Mouse (Mus musculus) heart, adult 2 months (tissue): Measurements from ENCODE around the gene Jade2. TPM values are rescaled to one million over a fixed set of nuclear protein-coding genes. Genes with fewer than 3 reads are reported as not detected.
A peak's percentile ranks its signal among the peaks of the same experiment; 100 is the strongest.

Experiments used
- DNase-seq, 2 experiments: peaks; one replicate each; pipeline ENCODE4 v3.0.0; 2021
- H3K27ac ChIP-seq: fragments of 200-600 bp; 2 replicates; pipeline ENCODE4 v1.8.1; 2022
- H3K27me3 ChIP-seq: fragments of 200-500 bp; 2 replicates; pipeline ENCODE4 v1.6.1; 2012; ENCODE audit warnings: mild to moderate bottlenecking, low read length, inconsistent platforms, mixed read lengths; ENCODE audit not compliant: control insufficient read depth, insufficient read depth
- H3K36me3 ChIP-seq: fragments of 200-500 bp; 2 replicates; pipeline ENCODE4 v1.6.1; 2012; ENCODE audit warnings: low read length, inconsistent platforms; ENCODE audit not compliant: control insufficient read depth, insufficient read depth
- H3K4me1 ChIP-seq: fragments of 200-500 bp; 2 replicates; pipeline ENCODE4 v1.6.1; 2011; ENCODE audit warnings: low read length; ENCODE audit not compliant: control insufficient read depth, insufficient read depth
- H3K4me3 ChIP-seq: fragments of 200-600 bp; 2 replicates; pipeline ENCODE4 v1.8.1; 2022
- H3K79me2 ChIP-seq: fragments of 200-500 bp; replicated peaks from 2 replicates; pipeline ENCODE4 v1.6.1; 2012; ENCODE audit warnings: mild to moderate bottlenecking, inconsistent platforms, low read length, moderate library complexity, mixed read lengths; ENCODE audit not compliant: control insufficient read depth, insufficient read depth
- H3K9ac ChIP-seq: fragments of 200-500 bp; 2 replicates; pipeline ENCODE4 v1.6.1; 2012; ENCODE audit warnings: low read depth, mild to moderate bottlenecking, control low read depth, inconsistent platforms, low read length, mixed read lengths
- CTCF ChIP-seq: fragments of 200-600 bp; IDR thresholded peaks from 2 replicates; pipeline ENCODE4 v1.8.1; 2022; ENCODE audit warnings: antibody characterized with exemption, mild to moderate bottlenecking, moderate library complexity
- EP300 ChIP-seq: fragments of 200-500 bp; IDR thresholded peaks from 2 replicates; pipeline ENCODE4 v1.6.1; 2011; ENCODE audit warnings: low read depth, low read length, control low read depth; ENCODE audit not compliant: insufficient read depth
- POLR2A ChIP-seq: fragments of 200-500 bp; IDR thresholded peaks from 2 replicates; pipeline ENCODE4 v1.6.1; 2011; ENCODE audit warnings: mild to moderate bottlenecking, low read depth, low read length, control low read depth; ENCODE audit not compliant: insufficient read depth
- WGBS: fragments of 180-500 bp; shearing (Covaris S2); methylation state at CpG from one replicate; pipeline ENCODE4 v1.1.7; 2018; 5-methylcytosine and 5-hydroxymethylcytosine counted together
- intact Hi-C: fragments of 180-260 bp; cut with DNase I; formaldehyde crosslinking; loops from one replicate; pipeline ENCODE4 v1.15.1; 2025
- polyA plus RNA-seq: library from polyadenylated mRNA; depleted of rRNA; stranded (reverse); fragments of >200 nt; gene quantifications from 2 replicates; pipeline ENCODE4 v1.2.3, GENCODE M21; 2012; rRNA removed
- total RNA-seq, 2 experiments: library from RNA; stranded (reverse); gene quantifications; 2 replicates each; pipeline ENCODE4 v1.2.3; 2021

The Jade2 gene
- total and polyA plus RNA-seq, 3 experiments, result 7.3 to 12.4 (median 11.3) TPM

- no peak overlapping the region for H3K27ac ChIP-seq
- no peak overlapping the region for H3K4me3 ChIP-seq
- H3K79me2 ChIP-seq, result peaks cover 3% of the 10 kb centered on the region
- no peak overlapping the region for H3K9ac ChIP-seq
- H3K27me3 ChIP-seq, result no peaks in the 10 kb centered on the region
- DNase-seq, result no peak
- 66% methylated on average over 4 of the region's 4 CpGs for WGBS
- intact Hi-C loops, result loop anchor here (5.0 kb wide), 1 partner anchor 237 kb away; the partner anchor contains the start of genes Cdkl3 and Ube2b
- peaks cover 4% of the 10 kb centered on the region for H3K36me3 ChIP-seq
- TF ChIP-seq CTCF (no peak), POLR2A (no peak), EP300 (no peak)
- H3K4me1 ChIP-seq, result peaks cover 7% of the 10 kb centered on the region
Measured at GRCm38 (mm10) chr11:51764816-51765215, 92.6 kb downstream of the Jade2 start.

GRCm38 (mm10) chr11:51763955-51764354 lies 93.5 kb downstream of the Jade2 start:
- Histone ChIP-seq H3K27ac (peak overlapping the region; percentile 78), H3K4me1 (peaks cover 7% of the 10 kb centered on the region), H3K4me3 (peak overlapping the region; percentile 100), H3K79me2 (peaks cover 3% of the 10 kb centered on the region), H3K9ac (peak overlapping the region; percentile 87), H3K36me3 (peaks cover 4% of the 10 kb centered on the region), H3K27me3 (no peaks in the 10 kb centered on the region)
- WGBS, result 4% methylated on average over 13 of the region's 13 CpGs
- DNase-seq, result no peak
- intact Hi-C loops, result loop anchor here (5.0 kb wide), 1 partner anchor 238 kb away; the partner anchor contains the start of genes Cdkl3 and Ube2b
- TF ChIP-seq EP300, result no peak
- no peak for TF ChIP-seq CTCF
- no peak for TF ChIP-seq POLR2A

Other genes starting within 250 kb of the Jade2 start
- 10 to 100 TPM; 18.4 to 24.8 TPM for gene Nhp2, start 237.9 kb downstream of the Jade2 start, total RNA-seq
- gene Nhp2, start 237.9 kb downstream of the Jade2 start, polyA plus RNA-seq, result 18.5 and 19.0 TPM in 2 replicates
- 10 to 100 TPM; 14.0 to 15.0 TPM for gene Rmnd5b, start 221.8 kb downstream of the Jade2 start, total RNA-seq
- 24.8 and 32.8 TPM in 2 replicates for gene Rmnd5b, start 221.8 kb downstream of the Jade2 start, polyA plus RNA-seq
- 10 to 100 TPM; 10.2 to 10.7 TPM for gene N4bp3, start 206.8 kb downstream of the Jade2 start, total RNA-seq
- gene N4bp3, start 206.8 kb downstream of the Jade2 start, polyA plus RNA-seq, result 8.2 and 8.6 TPM in 2 replicates
- gene D930048N14Rik, start 206.7 kb downstream of the Jade2 start, total RNA-seq, result under 1 TPM; 0.60 to 0.68 TPM
- 3.7 and 5.0 TPM in 2 replicates for gene D930048N14Rik, start 206.7 kb downstream of the Jade2 start, polyA plus RNA-seq
- 10 to 100 TPM; 41.7 to 42.3 TPM for gene 0610009B22Rik, start 168.8 kb downstream of the Jade2 start, total RNA-seq
- gene 0610009B22Rik, start 168.8 kb downstream of the Jade2 start, polyA plus RNA-seq, result 25.1 and 40.7 TPM in 2 replicates
- 10 to 100 TPM; 15.3 to 16.6 TPM for gene Sec24a, start 94.0 kb downstream of the Jade2 start, total RNA-seq
- 9.3 and 12.3 TPM in 2 replicates for gene Sec24a, start 94.0 kb downstream of the Jade2 start, polyA plus RNA-seq
- gene Sar1b, start 94.0 kb downstream of the Jade2 start, total RNA-seq, result 100 to 1,000 TPM; 123 to 149 TPM
- gene Sar1b, start 94.0 kb downstream of the Jade2 start, polyA plus RNA-seq, result 64.2 and 131 TPM in 2 replicates
- gene Cdkn2aipnl, start 110.0 kb upstream of the Jade2 start, total RNA-seq, result 10 to 100 TPM; 10.2 to 10.8 TPM
- gene Cdkn2aipnl, start 110.0 kb upstream of the Jade2 start, polyA plus RNA-seq, result 8.4 and 14.1 TPM in 2 replicates
- 100 to 1,000 TPM; 265 to 344 TPM for gene Ube2b, start 143.1 kb upstream of the Jade2 start, total RNA-seq
- 197 and 295 TPM in 2 replicates for gene Ube2b, start 143.1 kb upstream of the Jade2 start, polyA plus RNA-seq
- gene Cdkl3, start 146.6 kb upstream of the Jade2 start, total RNA-seq, result 1 to 10 TPM; 4.6 to 5.2 TPM
- 3.0 and 4.2 TPM in 2 replicates for gene Cdkl3, start 146.6 kb upstream of the Jade2 start, polyA plus RNA-seq
- gene Ppp2ca, start 241.0 kb upstream of the Jade2 start, total RNA-seq, result 10 to 100 TPM; 52.7 to 58.0 TPM
- 31.0 and 60.7 TPM in 2 replicates for gene Ppp2ca, start 241.0 kb upstream of the Jade2 start, polyA plus RNA-seq